Mouse (Mus musculus): ENCODE measurements at regions not wholly inside any gene's neighbourhood (a gene's known extent, or its start where the extent isn't known, plus 50 kb on each side); places are given as distances from the start of the nearest gene placed in this dataset.

- no peak for DNase-seq (ENCODE audit: low spot score)
Observed at GRCm38 (mm10) chr14:68973636-68974101, 320.4 kb downstream of the Synb start.

GRCm38 (mm10) chr14:68966758-68967157 is 327.3 kb downstream of the Synb start:
- peak; percentile 68 for DNase-seq (ENCODE audit: low spot score)

- DNase-seq (ENCODE audit: low spot score), result no peak
Observed at GRCm38 (mm10) chr14:68954577-68955460, 339.3 kb downstream of the Synb start.

GRCm38 (mm10) chr14:68945906-68946305 is 348.2 kb downstream of the Synb start:
- DNase-seq (ENCODE audit: low spot score), result no peak

GRCm38 (mm10) chr14:68945434-68945833 is 348.7 kb downstream of the Synb start:
- DNase-seq (ENCODE audit: low spot score), result no peak

- DNase-seq (ENCODE audit: low spot score), result no peak
Observed at GRCm38 (mm10) chr14:68941759-68942158, 352.3 kb downstream of the Synb start.

GRCm38 (mm10) chr14:68941132-68941690 is 352.9 kb downstream of the Synb start:
- DNase-seq (ENCODE audit: low spot score), result no peak

GRCm38 (mm10) chr14:68935303-68935662 is 358.8 kb downstream of the Synb start:
- no peak for DNase-seq (ENCODE audit: low spot score)

GRCm38 (mm10) chr14:68934611-68935302 is 359.3 kb downstream of the Synb start:
- DNase-seq (ENCODE audit: low spot score), result peak; percentile 7

GRCm38 (mm10) chr14:68927814-68928213 is 366.3 kb downstream of the Synb start:
- no peak for DNase-seq (ENCODE audit: low spot score)

- peak; percentile 32 for DNase-seq (ENCODE audit: low spot score)
Observed at GRCm38 (mm10) chr14:68923054-68923453, 371.0 kb downstream of the Synb start.

GRCm38 (mm10) chr14:68922035-68922434 is 372.1 kb downstream of the Synb start:
- no peak for DNase-seq (ENCODE audit: low spot score)

- no peak for DNase-seq (ENCODE audit: low spot score)
Observed at GRCm38 (mm10) chr14:68918526-68919045, 375.5 kb downstream of the Synb start.

- no peak for DNase-seq (ENCODE audit: low spot score)
Observed at GRCm38 (mm10) chr14:68899921-68900320, 394.2 kb downstream of the Synb start.

- DNase-seq (ENCODE audit: low spot score), result no peak
Observed at GRCm38 (mm10) chr14:68877171-68877570, 416.9 kb downstream of the Synb start.

GRCm38 (mm10) chr14:68861071-68861470 is 433.0 kb downstream of the Synb start:
- DNase-seq (ENCODE audit: low spot score), result no peak

GRCm38 (mm10) chr14:68857948-68858347 is 436.2 kb downstream of the Synb start:
- no peak for DNase-seq (ENCODE audit: low spot score)

GRCm38 (mm10) chr14:68848506-68848905 is 445.6 kb downstream of the Synb start:
- no peak for DNase-seq (ENCODE audit: low spot score)

GRCm38 (mm10) chr14:68847609-68848008 is 446.5 kb downstream of the Synb start:
- no peak for DNase-seq (ENCODE audit: low spot score)

GRCm38 (mm10) chr14:68820241-68820640 is 473.9 kb downstream of the Synb start:
- DNase-seq (ENCODE audit: low spot score), result no peak

GRCm38 (mm10) chr14:68808976-68809375 is 485.1 kb downstream of the Synb start:
- DNase-seq (ENCODE audit: low spot score), result no peak

- no peak for DNase-seq (ENCODE audit: low spot score)
Observed at GRCm38 (mm10) chr14:68807918-68808317, 486.2 kb downstream of the Synb start.

- DNase-seq (ENCODE audit: low spot score), result no peak
Observed at GRCm38 (mm10) chr14:68806646-68807045, 487.5 kb downstream of the Synb start.

All from ovary, postnatal 36 days (tissue).